Mouse (Mus musculus): ENCODE measurements at regions not wholly inside any gene's neighbourhood (a gene's known extent, or its start where the extent isn't known, plus 50 kb on each side); places are given as distances from the start of the nearest gene placed in this dataset.

GRCm38 (mm10) chr13:46058341-46058740 is 93.5 kb upstream of the Atxn1 start:
- Histone ChIP-seq H3K9me3 (no peaks in the 10 kb centered on the region), H3K9ac (no peak overlapping the region), H3K4me3 (replicated peaks) (no peak overlapping the region), H3K27me3 (no peaks in the 10 kb centered on the region), H3K4me2 (no peak overlapping the region), H3K27ac (no peak overlapping the region), H3K4me1 (no peaks in the 10 kb centered on the region), H3K36me3 (replicated peaks) (no peaks in the 10 kb centered on the region)
- 95% methylated on average over 3 of the region's 3 CpGs for WGBS
- ATAC-seq (ENCODE audit: low FRiP score): no peak

DNA sequence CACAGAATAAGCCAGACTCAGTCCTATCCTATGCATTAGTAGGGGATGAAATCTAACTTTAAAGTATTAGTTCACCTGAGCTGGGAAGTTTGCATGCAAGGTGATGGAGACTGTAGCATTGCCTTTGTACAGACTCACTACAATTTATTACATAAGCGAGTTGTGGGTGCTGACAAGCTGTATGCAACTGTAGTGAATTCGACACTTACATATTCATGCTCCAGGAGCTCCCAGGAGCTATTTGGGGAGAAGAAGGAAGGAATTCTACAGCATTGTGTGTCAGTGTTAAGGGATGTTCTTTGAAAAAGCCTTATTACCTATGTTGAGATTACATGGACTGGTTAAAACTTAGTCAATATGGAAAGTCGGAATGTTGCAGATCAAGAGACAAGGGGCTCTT is 90.6 kb upstream of the Atxn1 start:
- no peak for ATAC-seq (ENCODE audit: low FRiP score)
- WGBS: 84% methylated on average over 3 of the region's 3 CpGs
- Histone ChIP-seq H3K27me3 (no peaks in the 10 kb centered on the region), H3K9ac (no peak overlapping the region), H3K9me3 (no peaks in the 10 kb centered on the region), H3K4me2 (no peak overlapping the region), H3K36me3 (replicated peaks) (no peaks in the 10 kb centered on the region), H3K4me1 (no peaks in the 10 kb centered on the region), H3K4me3 (replicated peaks) (no peak overlapping the region), H3K27ac (no peak overlapping the region)

GRCm38 (mm10) chr13:46043568-46043967 is 78.8 kb upstream of the Atxn1 start:
- no peak overlapping the region for H3K27ac ChIP-seq
- no peaks in the 10 kb centered on the region for H3K9me3 ChIP-seq
- no peak overlapping the region for H3K9ac ChIP-seq
- H3K4me3 ChIP-seq (replicated peaks): no peak overlapping the region
- H3K27me3 ChIP-seq: no peaks in the 10 kb centered on the region
- ATAC-seq (ENCODE audit: low FRiP score): no peak
- 77% methylated on average over 12 of the region's 12 CpGs for WGBS
- H3K4me1 ChIP-seq: peaks cover 36% of the 10 kb centered on the region
- H3K4me2 ChIP-seq: no peak overlapping the region
- no peaks in the 10 kb centered on the region for H3K36me3 ChIP-seq (replicated peaks)

- no peak for ATAC-seq (ENCODE audit: low FRiP score)
- no peaks in the 10 kb centered on the region for H3K27me3 ChIP-seq
- H3K9ac ChIP-seq: no peak overlapping the region
- no peak overlapping the region for H3K27ac ChIP-seq
- no peak overlapping the region for H3K4me3 ChIP-seq (replicated peaks)
- H3K4me1 ChIP-seq: peaks cover 41% of the 10 kb centered on the region
- no peaks in the 10 kb centered on the region for H3K9me3 ChIP-seq
- 75% methylated on average over 10 of the region's 10 CpGs for WGBS
- no peak overlapping the region for H3K4me2 ChIP-seq
- no peaks in the 10 kb centered on the region for H3K36me3 ChIP-seq (replicated peaks)
Observed at GRCm38 (mm10) chr13:46043016-46043415, 78.2 kb upstream of the Atxn1 start.

DNA sequence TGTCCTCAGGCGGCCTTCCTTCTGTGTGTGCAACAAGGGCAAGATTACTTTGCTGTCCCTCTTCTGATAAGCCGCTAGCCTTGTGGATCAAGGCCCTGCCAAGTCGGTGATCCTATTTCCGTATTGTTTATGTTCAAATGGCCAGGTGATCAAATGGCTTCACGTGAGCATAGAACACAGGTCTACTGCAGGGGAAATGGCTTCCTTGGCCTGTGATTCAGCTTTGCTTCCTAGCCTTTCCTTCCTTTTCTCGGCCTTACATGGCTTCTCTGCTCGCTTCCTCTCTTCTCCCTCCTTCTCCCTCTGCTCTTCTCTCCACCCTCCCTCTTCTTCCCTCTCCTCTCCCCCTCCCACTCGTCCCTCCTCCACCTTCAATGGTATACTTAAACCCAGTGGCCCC is 77.4 kb upstream of the Atxn1 start:
- Histone ChIP-seq H3K4me1 (peaks cover 41% of the 10 kb centered on the region), H3K4me3 (replicated peaks) (no peak overlapping the region), H3K9ac (no peak overlapping the region), H3K9me3 (no peaks in the 10 kb centered on the region), H3K36me3 (replicated peaks) (no peaks in the 10 kb centered on the region), H3K27me3 (no peaks in the 10 kb centered on the region), H3K27ac (peak overlapping the region; percentile 56), H3K4me2 (no peak overlapping the region)
- WGBS: 81% methylated on average over 8 of the region's 8 CpGs
- ATAC-seq (ENCODE audit: low FRiP score): no peak

DNA sequence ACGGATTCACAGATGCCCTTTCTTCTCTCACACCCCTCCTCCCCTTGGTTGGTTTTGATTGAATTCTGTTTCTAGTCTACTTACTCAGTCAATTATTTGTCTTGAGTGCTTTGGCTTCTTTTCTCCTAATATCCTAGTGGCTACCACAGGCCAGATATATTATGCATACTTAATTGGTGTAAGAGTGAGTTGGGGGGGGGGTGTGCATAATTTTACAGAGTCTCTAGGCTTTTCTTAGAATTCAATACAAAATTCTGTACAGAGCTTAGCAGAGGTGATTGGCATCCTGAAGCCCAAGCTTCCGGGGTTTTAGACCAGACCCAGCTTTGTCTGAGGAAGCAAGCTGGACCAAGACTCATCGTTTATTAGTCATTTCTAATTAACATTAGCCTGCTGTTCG is 76.7 kb upstream of the Atxn1 start:
- Histone ChIP-seq H3K4me1 (peaks cover 41% of the 10 kb centered on the region), H3K4me2 (0 out of 2 replicates have a peak overlapping the region, but pooled peaks have one; percentile 4), H3K9me3 (no peaks in the 10 kb centered on the region), H3K27me3 (no peaks in the 10 kb centered on the region), H3K27ac (peak overlapping the region; percentile 56), H3K4me3 (replicated peaks) (no peak overlapping the region), H3K9ac (no peak overlapping the region), H3K36me3 (replicated peaks) (no peaks in the 10 kb centered on the region)
- 35% methylated on average over 4 of the region's 4 CpGs for WGBS
- no peak for ATAC-seq (ENCODE audit: low FRiP score)

DNA sequence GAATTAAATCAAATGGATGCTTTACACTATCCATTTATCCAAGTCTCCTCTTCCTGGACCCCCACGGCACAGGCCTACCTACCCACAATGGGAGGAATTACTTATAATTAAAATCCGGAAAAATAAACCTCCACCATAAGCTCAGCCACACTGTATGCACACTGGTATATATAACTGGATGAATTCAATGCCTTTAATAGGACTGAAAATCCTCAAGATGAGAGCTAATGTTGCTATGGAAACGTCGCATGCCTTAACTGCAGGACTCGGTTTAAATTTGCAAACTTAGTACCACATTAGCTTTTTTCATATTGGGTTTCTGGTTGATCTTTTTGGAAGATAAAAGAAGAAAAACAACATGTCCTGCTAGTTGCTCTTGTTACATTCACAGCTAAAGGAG is 75.3 kb upstream of the Atxn1 start:
- no peak overlapping the region for H3K9ac ChIP-seq
- no peak for ATAC-seq (ENCODE audit: low FRiP score)
- 0 out of 2 replicates have a peak overlapping the region, but pooled peaks have one; percentile 82 for H3K27ac ChIP-seq
- H3K9me3 ChIP-seq: no peaks in the 10 kb centered on the region
- WGBS: 45% methylated on average over 5 of the region's 5 CpGs
- H3K36me3 ChIP-seq (replicated peaks): no peaks in the 10 kb centered on the region
- H3K4me3 ChIP-seq (replicated peaks): no peak overlapping the region
- H3K27me3 ChIP-seq: no peaks in the 10 kb centered on the region
- peaks cover 41% of the 10 kb centered on the region for H3K4me1 ChIP-seq
- H3K4me2 ChIP-seq: no peak overlapping the region

- peak overlapping the region; percentile 17 for H3K4me2 ChIP-seq
- no peaks in the 10 kb centered on the region for H3K27me3 ChIP-seq
- no peak overlapping the region for H3K4me3 ChIP-seq (replicated peaks)
- peaks cover 41% of the 10 kb centered on the region for H3K4me1 ChIP-seq
- peak; percentile 49; the same call in 1 of the 2 replicates for ATAC-seq (ENCODE audit: low FRiP score)
- peak overlapping the region; percentile 82 for H3K27ac ChIP-seq
- WGBS: 10% methylated on average over 10 of the region's 10 CpGs
- no peak overlapping the region for H3K9ac ChIP-seq
- H3K9me3 ChIP-seq: no peaks in the 10 kb centered on the region
- no peaks in the 10 kb centered on the region for H3K36me3 ChIP-seq (replicated peaks)
Observed at GRCm38 (mm10) chr13:46038441-46039331, 73.9 kb upstream of the Atxn1 start.

GRCm38 (mm10) chr13:46032281-46032680 is 67.5 kb upstream of the Atxn1 start:
- Histone ChIP-seq H3K9ac (no peak overlapping the region), H3K27me3 (no peaks in the 10 kb centered on the region), H3K4me1 (no peaks in the 10 kb centered on the region), H3K9me3 (no peaks in the 10 kb centered on the region), H3K36me3 (replicated peaks) (no peaks in the 10 kb centered on the region), H3K4me3 (replicated peaks) (no peak overlapping the region), H3K4me2 (no peak overlapping the region), H3K27ac (no peak overlapping the region)
- 82% methylated on average over 2 of the region's 2 CpGs for WGBS
- ATAC-seq (ENCODE audit: low FRiP score): no peak

- no peak overlapping the region for H3K27ac ChIP-seq
- ATAC-seq (ENCODE audit: low FRiP score): no peak
- no peak overlapping the region for H3K4me2 ChIP-seq
- H3K36me3 ChIP-seq (replicated peaks): no peaks in the 10 kb centered on the region
- WGBS: 26% methylated on average over 2 of the region's 2 CpGs
- no peak overlapping the region for H3K4me3 ChIP-seq (replicated peaks)
- H3K4me1 ChIP-seq: peaks cover 27% of the 10 kb centered on the region
- H3K9ac ChIP-seq: no peak overlapping the region
- no peaks in the 10 kb centered on the region for H3K27me3 ChIP-seq
- H3K9me3 ChIP-seq: no peaks in the 10 kb centered on the region
Observed at GRCm38 (mm10) chr13:46026018-46026417, 61.2 kb upstream of the Atxn1 start.

GRCm38 (mm10) chr13:46023630-46024041 is 58.8 kb upstream of the Atxn1 start:
- 64% methylated on average over 5 of the region's 5 CpGs for WGBS
- H3K4me2 ChIP-seq: no peak overlapping the region
- ATAC-seq (ENCODE audit: low FRiP score): no peak
- no peaks in the 10 kb centered on the region for H3K27me3 ChIP-seq
- peaks cover 36% of the 10 kb centered on the region for H3K4me1 ChIP-seq
- no peaks in the 10 kb centered on the region for H3K9me3 ChIP-seq
- no peak overlapping the region for H3K9ac ChIP-seq
- H3K36me3 ChIP-seq (replicated peaks): no peaks in the 10 kb centered on the region
- 0 out of 2 replicates have a peak overlapping the region, but pooled peaks have one; percentile 36 for H3K27ac ChIP-seq
- H3K4me3 ChIP-seq (replicated peaks): no peak overlapping the region

- H3K27me3 ChIP-seq: no peaks in the 10 kb centered on the region
- H3K4me1 ChIP-seq: peaks cover 36% of the 10 kb centered on the region
- ATAC-seq (ENCODE audit: low FRiP score): no peak
- H3K4me2 ChIP-seq: no peak overlapping the region
- 0 out of 2 replicates have a peak overlapping the region, but pooled peaks have one; percentile 36 for H3K27ac ChIP-seq
- H3K4me3 ChIP-seq (replicated peaks): no peak overlapping the region
- WGBS: 39% methylated on average over 5 of the region's 5 CpGs
- H3K36me3 ChIP-seq (replicated peaks): no peaks in the 10 kb centered on the region
- no peak overlapping the region for H3K9ac ChIP-seq
- H3K9me3 ChIP-seq: no peaks in the 10 kb centered on the region
Observed at GRCm38 (mm10) chr13:46023187-46023586, 58.4 kb upstream of the Atxn1 start.

All from forebrain, embryonic 12.5 days (tissue).